ENCODE assay signal across 26 mouse cellular contexts in the genomic region with DNA sequence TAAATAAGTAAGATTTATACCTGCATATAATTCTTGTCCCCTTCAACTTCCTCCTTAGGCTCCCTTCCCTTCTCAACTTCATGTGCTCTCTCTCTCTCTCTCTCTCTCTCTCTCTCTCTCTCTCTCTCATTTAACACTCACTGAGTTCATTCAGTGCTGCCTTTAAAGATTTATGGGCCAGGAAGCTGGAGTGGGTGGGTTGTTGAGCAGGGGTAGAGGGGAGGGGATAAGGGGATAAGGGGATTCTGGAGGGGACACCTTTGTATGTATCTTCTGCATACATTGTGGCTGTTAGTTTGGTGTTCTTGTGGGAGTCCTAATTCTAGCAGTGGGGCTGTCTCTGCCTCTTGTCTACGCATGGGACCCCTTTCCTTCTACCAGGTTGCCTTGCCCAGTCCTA.
"Had no signal": no experiment of that assay in that cellular context is flagged by ENCODE, and none has a peak within 500 bp of the region (broad histone marks: within the 10 kb centered on the region; RNA-seq: fewer than 3 reads in every experiment).

No protein-coding gene starts in this region.

- H3K4me2 ChIP-seq: heart, embryonic 12.5 days; hindbrain, embryonic 12.5 days; hindbrain, embryonic 14.5 days; intestine, embryonic 15.5 days; limb, embryonic 12.5 days; liver, embryonic 11.5 days; liver, embryonic 13.5 days; liver, embryonic 15.5 days had no signal

- H3K9me3 ChIP-seq: heart, embryonic 10.5 days; heart, embryonic 12.5 days; hindbrain, embryonic 10.5 days; hindbrain, embryonic 12.5 days; intestine, embryonic 15.5 days; limb, embryonic 12.5 days; liver, embryonic 13.5 days; liver, embryonic 15.5 days had no signal

- DNase-seq: gastrocnemius, adult 2 months; gastrocnemius, postnatal 10 days; gastrocnemius, postnatal 25 days; heart, adult 18-20 months; heart, postnatal 10 days; heart, postnatal 4 days; kidney, adult 18-20 months; kidney, postnatal 10 days; kidney, postnatal 25 days; kidney, postnatal 4 days; liver; liver, embryonic 13.5 days had no signal

- H3K9ac ChIP-seq: heart, embryonic 12.5 days; hindbrain, embryonic 12.5 days; hindbrain, embryonic 14.5 days; intestine, embryonic 15.5 days; limb, embryonic 12.5 days; liver, embryonic 13.5 days; liver, embryonic 15.5 days had no signal

- H3K27me3 ChIP-seq: heart, embryonic 12.5 days; hindbrain, embryonic 12.5 days; intestine, embryonic 15.5 days; limb, embryonic 12.5 days; liver, embryonic 13.5 days; liver, embryonic 15.5 days had no signal

- H3K27ac ChIP-seq: gastrocnemius, adult 2 months; heart, embryonic 10.5 days; hindbrain, embryonic 10.5 days; hindbrain, embryonic 12.5 days; hindbrain, embryonic 14.5 days; intestine, embryonic 15.5 days; layer of hippocampus, adult 2 months; left cerebral cortex, adult 2 months; limb, embryonic 12.5 days; liver, embryonic 13.5 days; liver, embryonic 15.5 days had no signal

- ATAC-seq: hindbrain, embryonic 16.5 days; inflammation-experienced regulatory T-cells, adult 6 months; intestine, embryonic 15.5 days; intestine, postnatal 0 days had no signal

- H3K4me3 ChIP-seq: gastrocnemius, adult 2 months; heart, embryonic 10.5 days; heart, embryonic 12.5 days; hindbrain, embryonic 10.5 days; hindbrain, embryonic 12.5 days; intestine, embryonic 15.5 days; layer of hippocampus, adult 2 months; left cerebral cortex, adult 2 months; limb, embryonic 12.5 days; liver, embryonic 13.5 days; liver, embryonic 15.5 days had no signal

- H3K36me3 ChIP-seq: heart, embryonic 10.5 days; heart, embryonic 12.5 days; hindbrain, embryonic 10.5 days; hindbrain, embryonic 12.5 days; intestine, embryonic 15.5 days; limb, embryonic 12.5 days; liver, embryonic 13.5 days; liver, embryonic 15.5 days had no signal

- H3K4me1 ChIP-seq: heart, embryonic 10.5 days; heart, embryonic 12.5 days; hindbrain, embryonic 10.5 days; hindbrain, embryonic 12.5 days; intestine, embryonic 15.5 days; limb, embryonic 12.5 days; liver, embryonic 13.5 days; liver, embryonic 15.5 days had no signal
